Mouse (Mus musculus) forebrain, embryonic 14.5 days (tissue): ENCODE measurements around the gene Hnrnpf. TPM values are rescaled to one million over a fixed set of nuclear protein-coding genes. Genes with fewer than 3 reads are reported as not detected.

ENCODE experiments used
- ATAC-seq: fragments of 200-750 bp; cut with Nextera tagmentation; 2 replicates; pipeline ENCODE4 v1.8.0; 2017; ENCODE audit warnings: mild to moderate bottlenecking, moderate library complexity
- DNase-seq: peaks from one replicate; pipeline ENCODE4 v3.0.0-alpha.2; 2015; ENCODE audit warnings: low spot score
- H3K27ac ChIP-seq: fragments of 300-500 bp; sonication (generic); 2 replicates; pipeline ENCODE4 v1.5.1; 2014; ENCODE audit warnings: low read depth, mild to moderate bottlenecking, control low read depth, low read length, moderate library complexity
- H3K27me3 ChIP-seq: fragments of 300-500 bp; sonication (generic); replicated peaks from 2 replicates; pipeline ENCODE4 v1.6.1; 2014; ENCODE audit warnings: low read length, control low read depth, mixed read lengths; ENCODE audit not compliant: control insufficient read depth, insufficient read depth
- H3K36me3 ChIP-seq: fragments of 300-500 bp; sonication (generic); 2 replicates; pipeline ENCODE4 v1.6.1; 2014; ENCODE audit warnings: low read length, control low read depth; ENCODE audit not compliant: control insufficient read depth, insufficient read depth
- H3K4me1 ChIP-seq: fragments of 300-500 bp; sonication (generic); 2 replicates; pipeline ENCODE4 v1.6.1; 2014; ENCODE audit warnings: antibody characterized with exemption, low read length, control low read depth; ENCODE audit not compliant: control insufficient read depth, insufficient read depth
- H3K4me2 ChIP-seq: fragments of 300-500 bp; sonication (generic); 2 replicates; pipeline ENCODE4 v1.6.1; 2014; ENCODE audit warnings: mild to moderate bottlenecking, control low read depth, low read length
- H3K4me3 ChIP-seq: fragments of 300-500 bp; sonication (generic); 2 replicates; pipeline ENCODE4 v1.5.1; 2014; ENCODE audit warnings: low read depth, low read length, control low read depth
- H3K9ac ChIP-seq: fragments of 300-500 bp; sonication (generic); 2 replicates; pipeline ENCODE4 v1.6.1; 2014; ENCODE audit warnings: mild to moderate bottlenecking, low read length, control low read depth, moderate library complexity
- H3K9me3 ChIP-seq: fragments of 300-500 bp; sonication (generic); replicated peaks from 2 replicates; pipeline ENCODE4 v1.6.1; 2016; ENCODE audit warnings: low read length, control low read depth, mixed read lengths; ENCODE audit not compliant: control insufficient read depth
- WGBS: fragments of 180-500 bp; shearing (Covaris S2); extraction: QIAGEN DNeasy Blood & Tissue Kit; methylation state at CpG from one replicate; pipeline ENCODE4 v1.1.7; 2014; 5-methylcytosine and 5-hydroxymethylcytosine counted together
- polyA plus RNA-seq: library from polyadenylated mRNA; unstranded; fragments of >200 nt; fragmentation: Nextera tagmentation; extraction: Ambion mirVana; gene quantifications from 2 replicates; pipeline ENCODE4 v1.2.1, GENCODE M21; 2014

Gene Hnrnpf
- polyA plus RNA-seq = 410 and 433 TPM in 2 replicates

DNA sequence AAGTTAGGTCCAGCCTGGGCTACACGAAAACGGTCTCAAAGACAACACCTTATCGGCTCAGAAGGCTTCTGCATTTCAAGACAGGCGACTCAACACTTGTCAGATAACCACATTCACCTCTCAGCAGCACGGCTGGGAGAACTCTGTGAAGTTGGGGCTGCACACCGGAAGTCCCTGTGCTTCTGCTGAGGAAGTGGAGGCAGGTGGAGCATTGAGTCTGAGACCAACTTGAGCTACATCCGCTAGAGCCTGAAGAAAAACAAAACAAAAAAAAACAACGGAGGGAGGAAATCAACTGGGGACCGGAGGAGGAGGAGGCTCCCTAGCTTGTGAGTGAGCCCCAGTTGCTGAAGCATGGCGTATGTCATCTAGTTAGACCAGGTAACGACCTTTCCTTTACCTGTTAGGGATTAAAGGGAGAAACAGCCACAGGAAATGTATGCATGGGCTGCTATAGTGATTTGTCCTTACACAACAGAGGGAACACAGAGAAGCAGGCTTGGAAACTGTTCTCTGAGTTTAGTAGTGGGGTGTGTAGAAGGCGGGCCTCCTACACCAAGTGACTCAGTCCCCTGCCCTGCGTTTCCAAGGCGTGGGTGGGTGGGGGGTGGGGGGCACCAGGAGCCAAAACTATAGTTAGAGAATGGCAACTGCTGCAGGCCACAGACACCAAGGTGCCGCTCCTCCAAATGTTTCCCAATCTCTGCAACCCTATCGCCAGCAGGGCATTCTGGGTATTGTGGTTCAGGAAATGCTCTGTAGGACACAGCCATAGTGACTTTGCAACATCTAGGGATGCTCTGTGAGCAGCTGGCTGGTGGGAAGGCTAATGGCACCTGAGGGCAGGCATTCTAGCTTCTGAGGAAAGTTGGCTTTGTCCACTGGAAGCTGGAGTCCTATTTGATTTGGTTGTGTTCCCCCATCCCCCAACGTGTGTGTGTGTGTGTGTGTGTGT lies at the start of gene Hnrnpf:
TSS of gene Hnrnpf (plus strand) at position 199 of the 955 bp plus-strand sequence.
- no peak within 1 kb of the TSS for H3K9ac ChIP-seq
- H3K27me3 ChIP-seq = no peaks in the 10 kb centered on the region
- no peak within 1 kb of the TSS for H3K4me2 ChIP-seq
- H3K36me3 ChIP-seq = no peaks in the 10 kb centered on the region
- no peaks in the 10 kb centered on the region for H3K9me3 ChIP-seq
- H3K4me3 ChIP-seq = no peak within 1 kb of the TSS
- ATAC-seq = no peak
- DNase-seq = no peak
- H3K27ac ChIP-seq = no peak within 1 kb of the TSS
- peaks cover under 1% of the 10 kb centered on the region; the same call in 1 of the 2 replicates for H3K4me1 ChIP-seq
- WGBS = 85% methylated on average over 17 of the region's 17 CpGs

DNA sequence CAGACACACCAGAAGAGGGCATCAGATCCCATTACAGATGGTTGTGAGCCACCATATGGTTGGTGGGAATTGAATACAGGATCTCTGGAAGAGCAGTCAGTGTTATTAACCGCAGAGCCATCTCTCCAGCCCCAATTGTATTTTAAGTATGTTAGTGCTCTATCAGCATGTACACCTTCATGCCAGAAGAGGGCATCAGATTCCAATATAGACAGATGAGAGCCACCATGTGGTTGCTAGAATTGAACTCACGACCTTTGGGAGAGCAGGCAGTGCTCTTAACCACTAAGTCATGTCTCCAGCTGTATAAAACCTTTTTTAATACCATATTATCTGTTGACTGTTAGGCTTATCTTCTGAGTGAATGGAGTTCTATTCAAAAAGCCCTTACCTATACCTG lies 48.4 kb upstream of the Hnrnpf start:
- Histone ChIP-seq H3K27ac (no peak overlapping the region), H3K9me3 (no peaks in the 10 kb centered on the region), H3K4me2 (no peak overlapping the region), H3K4me1 (no peaks in the 10 kb centered on the region), H3K9ac (no peak overlapping the region), H3K27me3 (no peaks in the 10 kb centered on the region), H3K4me3 (no peak overlapping the region), H3K36me3 (peaks cover 26% of the 10 kb centered on the region)
- DNase-seq = no peak
- 59% methylated on average over 2 of the region's 2 CpGs for WGBS
- no peak for ATAC-seq

DNA sequence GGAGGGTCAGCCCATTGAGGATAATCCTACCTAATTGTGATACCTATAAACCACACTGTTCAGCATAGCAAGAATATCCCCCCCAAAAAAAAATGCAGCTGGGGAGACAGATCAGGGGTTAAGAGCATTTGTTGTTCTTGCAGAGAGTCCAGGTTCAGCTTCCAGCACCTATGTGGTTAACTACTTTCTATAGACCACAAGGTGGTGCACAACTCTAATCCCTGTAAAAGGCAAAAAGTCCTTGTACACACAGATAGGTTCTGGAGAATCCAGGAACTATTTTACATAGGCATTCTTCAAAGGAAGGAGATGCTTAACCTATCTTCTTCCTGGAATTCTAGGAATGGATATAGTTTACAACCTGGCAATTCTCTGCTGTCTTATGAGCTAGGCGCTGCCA lies 42.1 kb upstream of the Hnrnpf start:
- no peak overlapping the region for H3K4me3 ChIP-seq
- no peaks in the 10 kb centered on the region for H3K4me1 ChIP-seq
- no peak overlapping the region for H3K4me2 ChIP-seq
- H3K27ac ChIP-seq = no peak overlapping the region
- H3K9ac ChIP-seq = no peak overlapping the region
- DNase-seq (peak; percentile 31), ATAC-seq (no peak)
- no peaks in the 10 kb centered on the region for H3K27me3 ChIP-seq
- 94% methylated on average over 1 of the region's 1 CpGs for WGBS
- no peaks in the 10 kb centered on the region for H3K36me3 ChIP-seq
- H3K9me3 ChIP-seq = no peaks in the 10 kb centered on the region

DNA sequence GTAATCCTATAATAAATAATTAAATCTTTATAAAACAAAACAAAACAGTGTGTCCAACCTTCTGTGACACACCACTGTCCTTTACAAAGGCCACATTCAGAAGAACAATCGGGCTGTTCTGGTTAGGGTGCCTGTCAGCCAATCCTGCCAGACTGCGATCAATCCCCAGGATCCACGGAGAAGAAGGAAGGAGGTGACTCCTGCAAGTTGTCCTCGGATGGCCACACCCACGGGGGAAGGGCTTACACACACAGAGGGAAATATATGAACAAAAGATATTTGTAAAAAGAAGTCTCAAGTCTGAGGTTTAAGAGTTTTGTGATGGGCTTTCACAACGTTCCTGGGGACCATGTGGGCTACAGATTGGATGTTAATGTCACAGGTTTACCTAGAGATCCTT lies 38.3 kb upstream of the Hnrnpf start, which contains the start of gene Zfp239:
TSS of gene Zfp239 (plus strand) at position 253 of the 400 bp plus-strand sequence.
- no peak for ATAC-seq
- no peak within 1 kb of the TSS for H3K27ac ChIP-seq
- H3K4me2 ChIP-seq = peak within 1 kb of the TSS; percentile 85
- H3K4me3 ChIP-seq = peak within 1 kb of the TSS; percentile 75
- no peaks in the 10 kb centered on the region for H3K27me3 ChIP-seq
- WGBS = 71% methylated on average over 6 of the region's 6 CpGs
- H3K9me3 ChIP-seq = no peaks in the 10 kb centered on the region
- no peaks in the 10 kb centered on the region for H3K36me3 ChIP-seq
- peak within 1 kb of the TSS; percentile 80 for H3K9ac ChIP-seq
- no peak for DNase-seq
- peaks cover 7% of the 10 kb centered on the region for H3K4me1 ChIP-seq

DNA sequence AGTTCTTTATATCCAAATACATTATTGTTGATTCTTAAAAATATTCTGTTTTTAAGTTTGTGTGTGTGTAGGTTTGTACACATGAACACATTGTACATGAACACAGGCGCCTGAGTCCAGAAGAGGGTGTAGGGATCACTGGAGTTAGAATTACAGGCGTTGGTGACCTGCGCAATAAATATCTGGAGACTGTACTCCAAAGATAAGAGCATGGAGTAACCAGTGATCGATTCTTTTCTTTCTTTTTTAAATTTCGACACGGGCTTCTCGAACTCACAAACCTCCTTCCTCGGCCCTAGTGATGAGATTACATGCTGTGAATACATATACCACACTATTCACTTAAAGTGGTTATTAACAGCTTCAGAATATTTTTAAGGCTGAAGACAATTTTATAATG lies 37.7 kb upstream of the Hnrnpf start:
- H3K4me1 ChIP-seq = peaks cover 7% of the 10 kb centered on the region
- no peaks in the 10 kb centered on the region for H3K9me3 ChIP-seq
- no peaks in the 10 kb centered on the region for H3K36me3 ChIP-seq
- 81% methylated on average over 8 of the region's 8 CpGs for WGBS
- ATAC-seq = peak; percentile 8; the same call in 1 of the 2 replicates
- H3K4me2 ChIP-seq = peak overlapping the region; percentile 85
- H3K27me3 ChIP-seq = no peaks in the 10 kb centered on the region
- no peak overlapping the region for H3K27ac ChIP-seq
- no peak overlapping the region for H3K9ac ChIP-seq
- DNase-seq = no peak
- peak overlapping the region; percentile 75 for H3K4me3 ChIP-seq

DNA sequence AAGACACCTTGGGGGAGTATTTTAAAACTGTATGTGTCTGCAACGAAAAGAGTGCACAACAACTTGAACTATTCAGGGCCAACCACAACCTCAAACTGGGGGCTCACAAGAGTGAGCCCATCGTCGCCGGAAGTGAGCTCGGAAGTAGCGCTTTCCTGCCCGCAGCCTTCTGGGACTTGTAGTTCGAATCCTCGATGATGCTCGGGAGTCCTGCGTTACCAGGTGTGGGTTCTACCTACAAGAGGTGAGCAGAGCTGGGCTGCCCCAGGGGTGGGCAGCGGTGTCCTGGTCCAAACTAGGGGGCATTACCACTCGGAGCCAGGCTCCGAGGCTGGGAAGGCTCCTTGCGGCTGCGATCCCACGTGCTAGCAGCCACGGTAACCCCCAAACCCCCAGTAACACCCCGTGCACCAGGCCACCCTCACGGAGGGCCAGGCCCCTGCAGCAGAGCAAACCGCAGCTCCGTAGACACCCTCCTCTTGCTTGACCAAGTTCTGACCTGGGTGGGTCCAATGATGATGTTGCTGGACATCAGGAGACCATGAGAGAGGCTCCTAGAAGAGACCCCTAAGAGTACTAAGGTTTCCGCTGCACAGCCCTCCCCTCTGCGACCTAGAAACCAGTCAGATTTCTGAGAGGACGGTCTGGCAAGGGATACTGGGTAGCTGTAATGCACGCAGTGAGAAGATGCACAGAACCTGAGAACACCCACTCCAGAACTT lies 37.1 kb upstream of the Hnrnpf start:
- ATAC-seq (peak; percentile 95), DNase-seq (peak; percentile 89)
- no peaks in the 10 kb centered on the region for H3K9me3 ChIP-seq
- peak overlapping the region; percentile 85 for H3K4me2 ChIP-seq
- H3K4me1 ChIP-seq = peaks cover 7% of the 10 kb centered on the region
- 3% methylated on average over 26 of the region's 26 CpGs for WGBS
- peak overlapping the region; percentile 75 for H3K4me3 ChIP-seq
- H3K36me3 ChIP-seq = no peaks in the 10 kb centered on the region
- H3K27ac ChIP-seq = no peak overlapping the region
- H3K27me3 ChIP-seq = no peaks in the 10 kb centered on the region
- H3K9ac ChIP-seq = peak overlapping the region; percentile 80

DNA sequence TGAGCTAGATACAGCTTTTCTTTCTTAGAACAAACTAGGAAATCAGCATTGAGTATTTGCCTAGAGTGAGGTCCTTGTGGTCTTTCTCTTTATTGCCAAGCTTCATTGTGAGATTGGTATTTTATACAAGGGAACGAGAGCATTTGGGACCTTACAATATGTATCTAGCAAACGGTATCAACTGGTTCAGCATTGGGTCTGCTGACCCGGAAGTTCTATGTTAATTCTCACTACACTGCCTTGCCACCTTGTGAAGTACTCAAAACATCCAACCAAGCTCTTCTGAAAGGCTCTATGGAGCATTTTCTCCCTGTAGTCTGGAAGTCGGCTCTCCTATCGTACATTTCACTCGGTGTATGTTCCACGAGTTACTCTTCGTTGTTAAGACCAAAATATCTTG lies 36.4 kb upstream of the Hnrnpf start:
- ATAC-seq (no peak), DNase-seq (no peak)
- H3K27ac ChIP-seq = no peak overlapping the region
- H3K27me3 ChIP-seq = no peaks in the 10 kb centered on the region
- no peaks in the 10 kb centered on the region for H3K9me3 ChIP-seq
- H3K9ac ChIP-seq = peak overlapping the region; percentile 80
- peak overlapping the region; percentile 75 for H3K4me3 ChIP-seq
- WGBS = 96% methylated on average over 8 of the region's 8 CpGs
- no peaks in the 10 kb centered on the region for H3K36me3 ChIP-seq
- H3K4me1 ChIP-seq = peaks cover 7% of the 10 kb centered on the region
- H3K4me2 ChIP-seq = peak overlapping the region; percentile 85

DNA sequence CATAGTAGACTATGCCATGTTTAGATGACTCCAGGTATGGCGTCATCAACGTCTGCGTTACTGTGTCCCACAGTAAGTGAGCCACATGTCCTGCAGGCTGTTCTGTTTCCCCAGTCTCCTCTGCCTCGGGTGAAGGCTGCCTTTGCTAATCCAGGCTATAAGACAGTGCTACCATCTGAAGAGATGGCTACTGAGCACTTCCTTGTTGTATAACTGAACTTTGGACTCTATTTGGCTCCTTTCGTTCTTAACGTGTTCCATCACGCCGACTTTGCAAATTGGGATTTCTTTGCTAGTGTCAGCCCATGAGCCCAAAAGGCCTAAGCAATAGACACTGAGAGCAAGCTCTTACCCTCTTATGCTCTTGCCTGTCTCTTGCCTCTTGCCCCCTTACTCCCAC lies 31.9 kb upstream of the Hnrnpf start:
- H3K4me2 ChIP-seq = no peak overlapping the region
- no peaks in the 10 kb centered on the region for H3K27me3 ChIP-seq
- no peak for DNase-seq
- no peaks in the 10 kb centered on the region for H3K9me3 ChIP-seq
- H3K4me3 ChIP-seq = no peak overlapping the region
- H3K36me3 ChIP-seq = no peaks in the 10 kb centered on the region
- 90% methylated on average over 8 of the region's 8 CpGs for WGBS
- H3K9ac ChIP-seq = no peak overlapping the region
- no peak for ATAC-seq
- no peak overlapping the region for H3K27ac ChIP-seq
- peaks cover 6% of the 10 kb centered on the region for H3K4me1 ChIP-seq
